Mouse (Mus musculus): ENCODE data around the gene Med4.
"Not testable (repeated sequence)": the region's sequence is repeated elsewhere in the genome, so short reads cannot be mapped to it uniquely, and the experiment has no call there.

The Med4 gene

GRCm38 (mm10) chr14:73501721-73502120, 8.1 kb upstream of the Med4 start:
- DNase-seq (ENCODE audit: low spot score in 2 of 2): peak in 1 of 2 experiments; percentile 38

- DNase-seq (ENCODE audit: low spot score in 2 of 2): peak in 1 of 2 experiments; percentile 64
These were observed 7.1 kb upstream of the Med4 start for GRCm38 (mm10) chr14:73502591-73503184.

- DNase-seq (ENCODE audit: low spot score in 2 of 2): no peak
These were observed 6.4 kb upstream of the Med4 start for GRCm38 (mm10) chr14:73503237-73503933.

GRCm38 (mm10) chr14:73506283-73506682, 3.5 kb upstream of the Med4 start:
- no peak for DNase-seq (ENCODE audit: low spot score in 2 of 2)

GRCm38 (mm10) chr14:73507200-73507599, 2.6 kb upstream of the Med4 start:
- DNase-seq (ENCODE audit: low spot score in 2 of 2): no peak

GRCm38 (mm10) chr14:73507702-73508376, 2.0 kb upstream of the Med4 start:
- DNase-seq (ENCODE audit: low spot score in 2 of 2): no peak

- no peak for DNase-seq (ENCODE audit: low spot score in 2 of 2)
These were observed 1.0 kb upstream of the Med4 start for GRCm38 (mm10) chr14:73508630-73509395.

- no peak for DNase-seq (ENCODE audit: low spot score in 2 of 2)
These were observed 14.3 kb downstream of the Med4 start for GRCm38 (mm10) chr14:73524136-73524535.

GRCm38 (mm10) chr14:73524766-73525448, 15.1 kb downstream of the Med4 start, which contains the start of gene Sucla2:
Sucla2 (plus strand) TSS chr14:73525319.
- DNase-seq (ENCODE audit: low spot score in 2 of 2): peak; percentile 95

- DNase-seq (ENCODE audit: low spot score in 2 of 2): not testable (repeated sequence)
These were observed 18.8 kb downstream of the Med4 start for GRCm38 (mm10) chr14:73528661-73529060.

- no peak for DNase-seq (ENCODE audit: low spot score in 2 of 2)
These were observed 24.1 kb downstream of the Med4 start for GRCm38 (mm10) chr14:73533755-73534465.

- no peak for DNase-seq (ENCODE audit: low spot score in 2 of 2)
These were observed 25.8 kb downstream of the Med4 start for GRCm38 (mm10) chr14:73535641-73536040.

GRCm38 (mm10) chr14:73543781-73544180, 34.0 kb downstream of the Med4 start:
- DNase-seq (ENCODE audit: low spot score in 2 of 2): no peak

- no peak for DNase-seq (ENCODE audit: low spot score in 2 of 2)
These were observed 37.2 kb downstream of the Med4 start for GRCm38 (mm10) chr14:73547034-73547433.

- DNase-seq (ENCODE audit: low spot score in 2 of 2): no peak
These were observed 38.2 kb downstream of the Med4 start, which contains the start of gene Nudt15 for GRCm38 (mm10) chr14:73548051-73548450. Nudt15 (minus strand) TSS chr14:73548242.

GRCm38 (mm10) chr14:73550291-73550690, 40.5 kb downstream of the Med4 start:
- no peak for DNase-seq (ENCODE audit: low spot score in 2 of 2)

GRCm38 (mm10) chr14:73550732-73551131, 40.9 kb downstream of the Med4 start:
- DNase-seq (ENCODE audit: low spot score in 2 of 2): no peak

- no peak for DNase-seq (ENCODE audit: low spot score in 2 of 2)
These were observed 41.3 kb downstream of the Med4 start for GRCm38 (mm10) chr14:73551164-73551563.

GRCm38 (mm10) chr14:73552341-73553121, 42.7 kb downstream of the Med4 start:
- DNase-seq (ENCODE audit: low spot score in 2 of 2): peak; percentile 91 to 96
